1 mouse cellular context compared by ENCODE assay signal in genomic region chr7:127942097-127942496, GRCm38 (mm10). TPM values are rescaled to one million over a fixed set of nuclear protein-coding genes. Genes with fewer than 3 reads are reported as not detected.
"Had no signal": no experiment of that assay in that cellular context is flagged by ENCODE, and none has a peak within 500 bp of the region (broad histone marks: within the 10 kb centered on the region; RNA-seq: fewer than 3 reads in every experiment).

No protein-coding gene starts in this region.

RNA-seq across cellular contexts. Expression of gene Prss8, which starts 12.2 kb away (rescaled TPM):
- total RNA-seq: megakaryocyte-erythroid progenitor cell, adult 5-6 weeks had no signal
